Mouse (Mus musculus): Measurements from ENCODE around the gene 4933402E13Rik.

The 4933402E13Rik gene

DNA sequence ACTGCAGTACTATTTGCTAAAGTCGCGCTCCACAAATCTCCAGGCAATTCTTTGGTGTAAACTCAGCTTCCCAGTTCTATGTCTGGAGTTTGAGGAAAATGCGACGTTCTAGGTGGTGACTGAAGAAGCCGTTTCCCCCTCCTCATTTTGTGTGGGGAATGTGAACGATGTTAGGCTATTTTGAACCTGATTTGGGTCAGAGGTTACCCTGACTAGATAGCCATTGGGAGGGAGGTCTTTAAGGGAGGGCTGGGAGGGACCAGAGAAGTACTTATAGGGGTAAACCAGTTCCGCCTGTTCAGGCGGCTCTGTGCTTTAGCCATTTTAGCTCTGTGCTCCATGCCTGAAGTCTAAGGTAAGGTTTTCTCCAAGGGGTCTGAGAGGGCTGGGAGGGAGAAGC is at the start of gene 4933402E13Rik:
Gene 4933402E13Rik (plus strand): TSS at position 301 of the 400 bp plus-strand sequence.
- no peak for DNase-seq (ENCODE audit: low spot score in 2 of 2)

Data from urinary bladder, postnatal 4 days (tissue).